Mouse (Mus musculus) urinary bladder, postnatal 10 days (tissue): ENCODE results near the gene Krtap4-16.
"Not testable (repeated sequence)": the region's sequence is repeated elsewhere in the genome, so short reads cannot be mapped to it uniquely, and the experiment has no call there.

Experiments used
- DNase-seq: peaks from one replicate; pipeline ENCODE4 v3.0.0; 2022; ENCODE audit warnings: low spot score

Gene Krtap4-16

GRCm38 (mm10) chr11:99851508-99851907 is at the start of gene Krtap4-16:
Krtap4-16 (minus strand) TSS chr11:99851608.
- no peak for DNase-seq

GRCm38 (mm10) chr11:99878887-99879286 is 27.5 kb upstream of the Krtap4-16 start, which contains the start of gene Gm11567:
Gm11567 (plus strand) TSS chr11:99879187.
- not testable (repeated sequence) for DNase-seq

GRCm38 (mm10) chr11:99873089-99873488 is 21.7 kb upstream of the Krtap4-16 start, which contains the start of gene Krtap9-1:
Krtap9-1 (plus strand) TSS chr11:99873389.
- not testable (repeated sequence) for DNase-seq

- DNase-seq, result not testable (repeated sequence)
Observed at GRCm38 (mm10) chr11:99864176-99864575, 12.8 kb upstream of the Krtap4-16 start, which contains the start of gene Gm11559. Gm11559 (plus strand) TSS chr11:99864476.

- DNase-seq, result no peak
Observed at GRCm38 (mm10) chr11:99858761-99859160, 7.4 kb upstream of the Krtap4-16 start.

GRCm38 (mm10) chr11:99857617-99858016 is 6.2 kb upstream of the Krtap4-16 start, which contains the start of gene Gm11568:
Gm11568 (plus strand) TSS chr11:99857917.
- DNase-seq, result no peak

- DNase-seq, result no peak
Observed at GRCm38 (mm10) chr11:99854121-99854520, 2.7 kb upstream of the Krtap4-16 start.

GRCm38 (mm10) chr11:99846746-99847145 is 4.7 kb downstream of the Krtap4-16 start:
- DNase-seq, result no peak

GRCm38 (mm10) chr11:99842185-99842584 is 9.2 kb downstream of the Krtap4-16 start:
- no peak for DNase-seq

- no peak for DNase-seq
Observed at GRCm38 (mm10) chr11:99837966-99838365, 13.4 kb downstream of the Krtap4-16 start, which contains the start of gene 2300003K06Rik. 2300003K06Rik (minus strand) TSS chr11:99838066.

GRCm38 (mm10) chr11:99815566-99815965 is 35.8 kb downstream of the Krtap4-16 start, which contains the start of gene Gm11564:
Gm11564 (minus strand) TSS chr11:99815666.
- not testable (repeated sequence) for DNase-seq

- not testable (repeated sequence) for DNase-seq
Observed at GRCm38 (mm10) chr11:99809792-99810191, 41.6 kb downstream of the Krtap4-16 start, which contains the start of gene Krtap4-13. Krtap4-13 (minus strand) TSS chr11:99809892.

- not testable (repeated sequence) for DNase-seq
Observed at GRCm38 (mm10) chr11:99804346-99804745, 47.1 kb downstream of the Krtap4-16 start, which contains the start of gene Gm11554. Gm11554 (minus strand) TSS chr11:99804446.
